Mouse (Mus musculus): ENCODE measurements at regions not wholly inside any gene's neighbourhood (a gene's known extent, or its start where the extent isn't known, plus 50 kb on each side); places are given as distances from the start of the nearest gene placed in this dataset.

GRCm38 (mm10) chr6:100049036-100049435, 238.2 kb downstream of the Rybp start:
- DNase-seq (ENCODE audit: low read depth, low spot score), result no peak

DNA sequence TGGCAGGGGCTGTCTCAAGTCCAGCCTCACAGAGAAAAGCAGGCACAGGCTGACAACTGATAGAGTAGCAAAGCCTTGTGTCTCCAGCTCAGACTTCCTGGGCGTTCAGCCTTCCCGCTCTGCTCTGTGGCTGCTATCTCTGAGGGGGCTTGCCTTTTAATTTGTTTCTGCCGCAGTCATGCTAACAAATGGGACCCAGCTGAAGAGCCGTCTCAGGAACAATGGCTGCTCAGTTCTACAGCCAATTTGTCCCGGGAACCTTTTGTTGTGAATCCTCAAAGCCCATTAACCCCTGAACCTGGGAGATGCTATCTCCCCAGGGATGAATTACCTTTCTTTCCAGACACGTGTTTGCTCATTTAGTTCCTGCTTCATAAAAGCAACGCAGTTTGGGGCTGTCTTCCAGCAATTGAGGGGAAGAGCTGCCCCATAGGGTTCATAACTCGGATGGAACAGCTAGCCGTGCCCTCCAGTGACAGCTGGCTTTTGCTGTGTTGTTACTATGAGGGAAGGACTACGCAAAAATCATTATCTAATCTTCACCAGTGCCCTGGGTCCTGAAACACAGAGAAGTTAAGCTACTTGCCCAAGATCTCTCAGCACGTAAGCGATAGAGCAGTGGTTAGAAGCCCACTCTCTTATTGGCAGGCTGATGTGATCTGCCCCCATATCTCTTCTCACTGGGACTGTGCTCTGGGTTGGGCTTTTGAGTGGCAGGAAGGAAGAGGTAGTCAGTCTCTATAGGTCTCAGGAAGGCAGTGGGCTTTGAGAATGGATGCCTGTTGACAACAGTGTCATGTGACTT, 240.9 kb downstream of the Rybp start:
- DNase-seq (ENCODE audit: low read depth, low spot score), result no peak

DNA sequence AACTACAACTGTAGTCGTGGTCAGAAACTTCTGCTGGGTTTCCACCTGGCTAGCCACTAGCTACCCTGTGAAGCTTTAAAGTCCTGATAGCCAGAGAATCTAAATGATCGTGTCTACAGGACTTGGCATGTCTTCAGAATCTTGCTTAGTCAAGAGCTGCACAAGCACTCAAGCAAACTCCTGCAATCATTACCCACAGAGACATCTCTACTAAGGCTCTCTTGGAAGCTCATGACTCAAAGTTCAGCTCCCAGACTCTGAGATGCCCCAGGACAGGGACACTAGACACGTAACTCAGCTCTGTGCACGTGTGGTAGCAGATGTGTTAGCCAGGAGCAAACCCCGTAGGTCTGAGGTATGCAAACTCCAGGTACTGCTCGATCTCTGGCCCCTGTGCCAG, 242.2 kb downstream of the Rybp start:
- DNase-seq (ENCODE audit: low read depth, low spot score), result no peak

DNA sequence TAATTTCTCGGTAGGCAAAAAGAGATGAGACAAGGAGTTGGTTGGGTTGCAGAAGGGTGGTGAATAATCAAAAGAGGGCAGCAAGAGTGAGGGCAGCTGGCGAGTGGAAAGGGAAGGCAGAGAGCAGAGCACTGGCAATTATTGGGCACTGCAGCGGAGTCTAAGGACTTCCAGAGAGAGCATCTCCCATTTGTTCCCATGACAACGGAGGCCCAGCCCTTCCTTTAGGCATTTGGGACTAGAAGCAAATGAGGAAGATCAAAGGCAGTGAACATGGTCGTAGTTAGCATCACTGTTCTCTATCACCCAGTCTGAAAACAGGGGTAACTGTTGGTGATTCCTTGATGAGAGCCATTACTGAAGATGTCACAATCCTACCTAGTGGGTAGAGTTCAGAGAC, 246.1 kb downstream of the Rybp start:
- no peak for DNase-seq (ENCODE audit: low read depth, low spot score)

DNA sequence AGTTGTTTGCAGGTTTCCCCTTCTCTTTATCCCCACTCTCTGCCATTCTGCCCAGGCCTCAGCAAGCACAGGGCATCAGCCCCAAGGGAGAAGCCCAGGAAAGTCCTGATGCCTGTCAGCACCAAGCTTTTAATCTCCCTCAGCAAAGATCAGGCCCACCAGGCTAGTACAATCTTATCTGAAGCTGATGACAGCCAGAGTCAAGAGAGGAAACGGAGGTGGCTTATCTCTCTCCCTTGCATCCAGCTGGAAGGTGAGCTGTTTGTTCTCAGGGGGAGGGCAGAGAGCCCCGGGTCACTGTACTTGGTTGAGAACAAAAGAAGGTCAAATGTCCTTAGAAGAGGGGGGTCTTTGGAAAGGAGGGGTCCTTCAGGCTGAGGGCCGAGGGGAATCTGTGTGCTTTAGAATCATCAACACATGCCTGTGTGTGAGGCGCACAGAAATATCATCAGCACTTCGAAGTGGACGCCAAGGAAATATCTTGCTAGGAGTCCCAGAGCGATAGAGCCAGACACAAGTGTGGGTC, 246.8 kb downstream of the Rybp start:
- DNase-seq (ENCODE audit: low read depth, low spot score), result no peak

- no peak for DNase-seq (ENCODE audit: low read depth, low spot score)
These were observed 254.6 kb downstream of the Rybp start for GRCm38 (mm10) chr6:100032701-100033100.

- DNase-seq (ENCODE audit: low read depth, low spot score), result no peak
These were observed 256.8 kb downstream of the Rybp start for GRCm38 (mm10) chr6:100030522-100030921.

- DNase-seq (ENCODE audit: low read depth, low spot score), result no peak
These were observed 257.3 kb downstream of the Rybp start for GRCm38 (mm10) chr6:100030010-100030409.

DNA sequence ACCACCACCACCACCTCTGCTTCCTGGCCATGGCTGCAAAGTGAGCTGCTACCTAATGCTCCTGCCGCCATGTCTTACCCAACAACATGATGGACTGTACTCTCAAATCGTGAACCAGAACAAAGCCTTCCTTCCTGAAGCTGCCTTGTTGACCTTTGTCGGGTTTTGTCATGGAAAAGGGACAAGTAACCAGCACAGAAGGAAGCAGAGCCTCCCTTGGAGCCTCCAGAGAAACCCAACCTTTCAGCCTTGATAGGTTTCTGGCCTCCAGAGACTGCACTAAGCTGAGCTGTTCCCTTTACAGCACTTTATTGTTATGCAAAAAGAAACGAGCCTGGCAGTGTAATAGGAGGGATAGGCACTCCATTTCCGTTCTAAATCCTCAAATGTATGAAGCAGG, 259.8 kb downstream of the Rybp start:
- DNase-seq (ENCODE audit: low read depth, low spot score), result no peak

DNA sequence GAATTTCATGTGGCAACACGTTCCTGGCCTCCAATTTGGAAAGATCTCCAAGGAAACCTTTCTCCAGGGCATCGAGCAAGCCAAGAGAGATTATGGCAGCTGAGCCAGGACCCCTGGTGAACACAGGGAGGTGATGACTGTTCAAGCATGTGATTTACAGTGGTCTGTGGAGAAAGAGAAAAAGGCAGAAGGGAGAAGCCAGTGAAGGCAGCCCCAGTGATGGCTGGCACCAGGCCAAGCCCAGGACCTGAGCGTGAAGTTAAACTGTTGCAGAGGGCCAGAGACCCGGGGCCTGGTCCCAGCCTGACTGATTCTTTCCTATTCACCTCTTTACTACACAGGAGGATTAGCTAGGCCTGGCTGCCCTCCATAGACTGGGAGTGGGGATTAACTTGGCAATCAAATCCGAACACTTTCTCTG, 261.7 kb downstream of the Rybp start:
- DNase-seq (ENCODE audit: low read depth, low spot score), result no peak

DNA sequence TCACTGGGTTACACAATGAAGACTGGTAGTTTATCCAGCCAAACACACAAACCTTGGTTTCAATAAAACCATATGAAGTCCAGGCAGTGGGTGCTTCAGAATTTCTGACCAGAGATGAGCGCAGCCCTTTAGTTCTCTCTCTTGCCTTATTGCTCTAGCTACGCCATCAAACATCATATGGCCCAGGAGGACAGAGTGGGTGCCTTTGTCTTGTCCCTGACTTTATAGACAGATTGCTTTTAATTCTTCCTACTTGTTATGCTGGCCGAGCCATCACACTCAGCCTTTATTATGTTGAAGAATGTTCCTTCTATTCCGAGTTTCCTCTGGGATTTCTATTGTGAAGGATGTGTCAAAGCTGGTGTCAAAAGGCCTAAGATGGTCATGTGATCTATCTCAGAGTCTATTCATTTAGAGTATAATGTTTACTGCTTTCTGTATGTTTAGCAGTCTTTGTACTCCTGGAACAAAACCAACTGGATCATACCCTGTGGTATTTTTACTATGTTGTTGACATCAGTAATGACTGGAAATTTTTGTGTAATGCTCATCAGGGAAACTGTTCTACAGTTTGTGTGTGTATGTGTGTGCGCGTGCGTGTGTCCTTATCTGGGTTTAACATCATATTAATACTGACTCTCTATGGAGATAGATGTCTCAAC, 263.7 kb downstream of the Rybp start:
- DNase-seq (ENCODE audit: low read depth, low spot score), result no peak

DNA sequence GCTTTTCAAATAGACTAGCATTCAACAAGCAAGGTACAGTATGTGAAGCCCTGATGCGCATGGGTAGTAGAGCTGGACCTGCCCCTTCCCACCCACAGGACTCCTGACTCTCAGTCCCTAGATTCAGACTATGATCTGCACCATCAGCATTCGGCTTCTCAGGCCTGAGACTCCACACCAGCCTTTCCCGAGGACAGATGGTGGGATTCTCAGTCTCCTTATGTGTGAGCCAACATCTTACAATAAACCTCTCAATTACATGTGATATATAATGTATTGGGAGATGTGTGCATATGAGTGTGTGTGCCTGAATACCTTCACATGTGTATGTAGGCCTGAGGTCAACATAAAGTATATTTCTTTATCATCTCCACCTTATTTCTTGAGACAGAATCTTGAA, 268.3 kb downstream of the Rybp start:
- no peak for DNase-seq (ENCODE audit: low read depth, low spot score)

DNA sequence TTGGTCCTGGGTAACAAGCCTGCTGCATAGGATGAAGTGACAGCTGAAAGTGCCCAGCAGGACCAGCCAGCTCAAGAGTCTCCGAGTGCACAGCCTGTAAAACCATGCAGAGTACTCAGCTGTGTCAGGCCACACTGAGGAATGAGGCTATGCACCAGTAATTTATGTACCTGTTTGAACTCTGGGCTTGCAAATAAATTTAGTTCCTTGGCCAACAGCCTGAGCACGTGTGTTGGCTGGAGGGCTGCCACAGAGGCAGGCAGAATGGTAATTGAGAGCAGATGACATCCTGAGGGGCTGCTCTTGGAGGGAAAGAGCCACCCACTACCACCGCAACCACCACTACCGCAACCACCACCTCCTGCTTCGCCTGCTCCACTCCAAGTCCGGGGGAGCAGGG, 273.3 kb downstream of the Rybp start:
- DNase-seq (ENCODE audit: low read depth, low spot score), result peak; percentile 65

DNA sequence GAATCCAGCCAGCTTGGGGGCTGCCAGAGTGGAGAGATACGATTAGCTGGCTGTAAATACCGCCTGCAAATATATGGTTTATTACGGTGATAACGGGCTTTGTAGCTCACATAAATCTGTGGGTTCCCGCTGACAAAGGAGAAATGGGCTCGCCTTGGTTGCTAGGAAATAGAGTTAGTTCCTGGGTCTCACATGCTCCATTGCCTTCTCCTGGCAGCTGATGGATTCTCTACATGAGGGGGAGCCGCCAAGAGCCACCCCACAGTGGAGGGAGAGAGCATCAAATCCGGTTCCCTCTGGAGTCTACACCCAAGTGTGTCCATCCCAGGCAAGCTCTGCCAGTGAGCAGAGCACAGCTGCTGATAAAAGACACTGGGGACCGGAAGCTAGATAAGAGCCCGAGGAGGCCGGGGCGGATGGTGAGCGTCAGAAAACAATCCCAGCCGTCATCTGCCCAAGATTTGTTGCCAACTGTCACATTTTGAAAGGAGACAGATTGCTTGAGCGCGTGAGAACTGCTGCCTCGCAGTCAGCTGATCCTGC, 275.7 kb downstream of the Rybp start:
- DNase-seq (ENCODE audit: low read depth, low spot score), result no peak

- no peak for DNase-seq (ENCODE audit: low read depth, low spot score)
These were observed 276.3 kb downstream of the Rybp start for GRCm38 (mm10) chr6:100010954-100011481.

DNA sequence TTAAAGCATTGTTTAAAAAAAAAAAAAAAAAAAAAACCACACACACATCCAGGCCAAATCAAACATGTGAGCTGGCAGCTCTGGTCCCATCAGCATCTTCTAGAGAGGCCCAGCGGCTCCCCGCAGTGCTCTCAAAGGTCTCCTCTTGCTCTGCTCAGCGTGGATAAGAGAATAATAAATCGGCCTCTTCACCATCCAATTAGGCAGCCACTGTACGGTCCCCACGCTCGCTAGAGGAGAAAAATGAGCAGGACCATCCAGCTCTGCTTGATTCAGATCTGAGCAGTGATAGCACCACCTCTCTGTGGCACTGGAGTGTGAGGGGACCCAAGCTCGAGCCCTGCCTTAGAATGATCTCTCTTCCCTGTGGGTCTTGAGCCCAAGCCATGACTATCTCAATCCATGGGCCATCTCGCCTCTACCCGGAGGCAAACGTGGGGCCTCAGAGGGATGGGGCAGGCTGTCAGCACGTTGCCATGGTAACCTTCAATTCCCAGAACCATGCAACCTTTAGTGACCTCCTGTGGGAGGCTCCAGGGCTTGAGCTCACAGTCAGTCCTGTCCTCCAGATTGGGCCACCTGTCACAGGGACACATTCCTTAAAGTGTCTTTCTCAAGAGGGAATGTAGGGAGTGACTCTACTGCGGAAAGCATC, 273.6 kb upstream of the Prok2 start:
- DNase-seq (ENCODE audit: low read depth, low spot score), result no peak

DNA sequence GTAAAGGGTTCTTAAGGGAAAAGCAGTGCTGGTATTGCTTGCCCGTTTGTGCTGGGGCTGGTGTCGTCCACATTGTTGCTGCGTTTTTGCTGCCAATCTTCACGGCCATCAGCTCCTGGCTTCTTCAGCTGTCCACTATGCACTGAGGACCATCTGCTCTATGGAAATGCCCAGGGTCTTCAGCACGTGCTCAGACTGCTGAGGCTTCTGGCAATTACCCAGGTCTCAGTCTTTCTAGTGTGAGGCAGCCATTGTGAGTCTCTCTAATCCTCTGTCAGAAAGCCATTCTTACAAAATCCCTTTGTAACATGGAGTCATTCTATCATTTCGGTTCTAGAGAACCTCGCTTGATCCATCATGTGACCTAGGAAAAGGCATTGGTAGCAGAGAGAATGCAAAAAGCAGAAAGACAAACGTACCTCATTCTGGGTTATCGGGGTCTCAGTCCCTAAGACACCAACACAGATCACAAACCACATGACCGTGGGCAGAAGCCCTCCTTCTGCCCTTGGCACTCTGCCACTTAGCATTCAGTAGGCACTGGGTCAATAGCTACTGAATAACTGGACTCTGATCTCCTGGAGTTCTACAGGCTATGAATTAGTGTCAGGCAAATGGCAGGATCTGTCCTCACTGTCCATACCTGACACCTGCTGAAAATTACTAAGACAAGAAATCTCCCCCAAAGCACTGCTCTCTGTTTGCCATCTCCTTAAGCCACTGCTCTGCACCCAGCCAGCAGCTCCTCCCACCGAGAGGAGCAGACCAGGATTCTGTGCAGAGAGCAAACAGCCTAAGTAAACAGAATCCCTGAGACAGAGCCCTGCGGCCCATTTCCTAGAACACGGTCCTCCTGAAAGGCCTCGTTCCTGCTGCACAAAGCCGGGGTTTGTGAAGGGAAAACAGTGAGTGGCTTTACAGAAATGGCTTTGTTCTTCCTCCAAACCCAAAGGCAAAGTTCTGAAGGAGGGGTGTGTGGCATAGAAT, 270.1 kb upstream of the Prok2 start:
- no peak for DNase-seq (ENCODE audit: low read depth, low spot score)

GRCm38 (mm10) chr6:99994026-99994425, 267.8 kb upstream of the Prok2 start:
- DNase-seq (ENCODE audit: low read depth, low spot score), result peak; percentile 22

DNA sequence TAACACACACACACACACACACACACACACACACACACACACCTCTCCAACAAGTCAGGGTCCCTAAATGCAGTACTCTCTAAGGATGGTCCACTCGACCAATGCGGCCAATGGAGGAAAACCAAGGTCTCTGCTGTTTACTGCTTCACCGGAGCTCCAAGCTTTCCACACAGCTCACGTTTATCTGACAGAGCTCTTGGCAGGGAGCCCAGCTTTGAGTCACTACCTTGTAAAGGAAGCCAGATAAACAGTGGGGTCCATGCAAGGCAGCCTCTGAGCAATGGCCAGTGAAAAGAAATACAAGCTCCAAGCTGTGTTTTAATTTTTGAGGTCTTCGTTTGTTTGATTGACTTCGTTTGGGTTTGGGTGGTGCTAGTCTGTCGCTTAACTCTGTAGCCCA, 264.9 kb upstream of the Prok2 start:
- peak; percentile 99 for DNase-seq (ENCODE audit: low read depth, low spot score)

- no peak for DNase-seq (ENCODE audit: low read depth, low spot score)
These were observed 264.4 kb upstream of the Prok2 start for GRCm38 (mm10) chr6:99990604-99991003.

DNA sequence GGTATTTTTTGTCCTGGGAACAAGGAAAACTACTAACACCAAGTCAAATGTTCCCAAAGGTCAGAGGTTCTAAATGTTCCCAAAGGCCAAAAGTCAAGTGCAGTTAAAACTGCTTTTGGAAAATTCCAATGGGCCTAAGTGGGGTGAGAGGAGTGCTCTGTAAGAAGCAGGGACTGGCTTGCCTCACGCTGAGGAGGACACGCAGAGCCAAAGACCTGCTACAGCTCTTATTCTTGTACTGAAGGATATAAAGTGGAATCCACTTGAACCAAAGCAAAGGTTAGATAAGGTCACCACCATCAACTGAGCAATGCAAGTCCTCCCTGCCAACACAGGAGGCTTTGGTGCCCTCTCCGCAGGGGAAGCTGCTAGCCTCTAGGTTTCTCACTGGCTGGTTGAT, 260.3 kb upstream of the Prok2 start:
- no peak for DNase-seq (ENCODE audit: low read depth, low spot score)

Data from 3T3-L1 (cell line).